Mouse (Mus musculus): ENCODE data around the gene Ccpg1os. TPM values are rescaled to one million over a fixed set of nuclear protein-coding genes. Genes with fewer than 3 reads are reported as not detected.

Gene Ccpg1os
- 10 to 100 TPM in 1 of 2 experiments, 1 to 10 TPM in 1; 9.9 to 11.1 TPM for total RNA-seq (2021)

GRCm38 (mm10) chr9:72985250-72986220, at the start of gene Ccpg1os, which contains the start of gene Ccpg1:
Gene Ccpg1os (minus strand): TSS chr9:72985382.
Gene Ccpg1 (plus strand): TSS chr9:72985429.
- DNase-seq (ENCODE audit: extremely low spot score in 1 of 2, low spot score in 1 of 2), result peak; percentile 86 to 87

GRCm38 (mm10) chr9:73033406-73033805, 48.2 kb upstream of the Ccpg1os start:
- no peak for DNase-seq (ENCODE audit: extremely low spot score in 1 of 2, low spot score in 1 of 2)

- no peak for DNase-seq (ENCODE audit: extremely low spot score in 1 of 2, low spot score in 1 of 2)
Measured at GRCm38 (mm10) chr9:73031421-73031820, 46.2 kb upstream of the Ccpg1os start.

- no peak for DNase-seq (ENCODE audit: extremely low spot score in 1 of 2, low spot score in 1 of 2)
Measured at GRCm38 (mm10) chr9:73030443-73030842, 45.3 kb upstream of the Ccpg1os start.

GRCm38 (mm10) chr9:73025818-73026636, 40.8 kb upstream of the Ccpg1os start:
- peak in 1 of 2 experiments; percentile 37 for DNase-seq (ENCODE audit: extremely low spot score in 1 of 2, low spot score in 1 of 2)

GRCm38 (mm10) chr9:73020566-73021097, 35.5 kb upstream of the Ccpg1os start:
- DNase-seq (ENCODE audit: extremely low spot score in 1 of 2, low spot score in 1 of 2), result no peak

- no peak for DNase-seq (ENCODE audit: extremely low spot score in 1 of 2, low spot score in 1 of 2)
Measured at GRCm38 (mm10) chr9:73019841-73020240, 34.7 kb upstream of the Ccpg1os start.

GRCm38 (mm10) chr9:73014724-73015123, 29.5 kb upstream of the Ccpg1os start:
- no peak for DNase-seq (ENCODE audit: extremely low spot score in 1 of 2, low spot score in 1 of 2)

GRCm38 (mm10) chr9:73012629-73013028, 27.4 kb upstream of the Ccpg1os start:
- no peak for DNase-seq (ENCODE audit: extremely low spot score in 1 of 2, low spot score in 1 of 2)

GRCm38 (mm10) chr9:73008384-73008783, 23.2 kb upstream of the Ccpg1os start:
- DNase-seq (ENCODE audit: extremely low spot score in 1 of 2, low spot score in 1 of 2), result no peak

- DNase-seq (ENCODE audit: extremely low spot score in 1 of 2, low spot score in 1 of 2), result no peak
Measured at GRCm38 (mm10) chr9:73006175-73006574, 21.0 kb upstream of the Ccpg1os start.

GRCm38 (mm10) chr9:73005106-73005505, 19.9 kb upstream of the Ccpg1os start:
- no peak for DNase-seq (ENCODE audit: extremely low spot score in 1 of 2, low spot score in 1 of 2)

- DNase-seq (ENCODE audit: extremely low spot score in 1 of 2, low spot score in 1 of 2), result no peak
Measured at GRCm38 (mm10) chr9:73004076-73004475, 18.9 kb upstream of the Ccpg1os start.

GRCm38 (mm10) chr9:73002177-73002576, 17.0 kb upstream of the Ccpg1os start:
- no peak for DNase-seq (ENCODE audit: extremely low spot score in 1 of 2, low spot score in 1 of 2)

- no peak for DNase-seq (ENCODE audit: extremely low spot score in 1 of 2, low spot score in 1 of 2)
Measured at GRCm38 (mm10) chr9:73001314-73002011, 16.3 kb upstream of the Ccpg1os start.

GRCm38 (mm10) chr9:73000487-73000886, 15.3 kb upstream of the Ccpg1os start:
- no peak for DNase-seq (ENCODE audit: extremely low spot score in 1 of 2, low spot score in 1 of 2)

- DNase-seq (ENCODE audit: extremely low spot score in 1 of 2, low spot score in 1 of 2), result no peak
Measured at GRCm38 (mm10) chr9:72996806-72997205, 11.6 kb upstream of the Ccpg1os start.

- DNase-seq (ENCODE audit: extremely low spot score in 1 of 2, low spot score in 1 of 2), result no peak
Measured at GRCm38 (mm10) chr9:72996167-72996566, 11.0 kb upstream of the Ccpg1os start.

- DNase-seq (ENCODE audit: extremely low spot score in 1 of 2, low spot score in 1 of 2), result no peak
Measured at GRCm38 (mm10) chr9:72992576-72992975, 7.4 kb upstream of the Ccpg1os start.

- no peak for DNase-seq (ENCODE audit: extremely low spot score in 1 of 2, low spot score in 1 of 2)
Measured at GRCm38 (mm10) chr9:72991420-72991819, 6.2 kb upstream of the Ccpg1os start.
